Mouse (Mus musculus) intestine, embryonic 14.5 days (tissue): ENCODE measurements around the gene Emp3. TPM values are rescaled to one million over a fixed set of nuclear protein-coding genes. Genes with fewer than 3 reads are reported as not detected.

Source experiments
- ATAC-seq: fragments of 200-750 bp; cut with Nextera tagmentation; replicated peaks from 2 replicates; pipeline ENCODE4 v1.8.0; 2017; ENCODE audit warnings: low read depth, moderate number of reproducible peaks, moderate TSS enrichment, moderate library complexity; ENCODE audit not compliant: low FRiP score, low TSS enrichment
- DNase-seq: peaks from one replicate; pipeline ENCODE4 v3.0.0-alpha.2; 2018; ENCODE audit warnings: low spot score
- H3K27ac ChIP-seq: fragments of 300-500 bp; sonication (generic); 2 replicates; pipeline ENCODE4 v1.5.1; 2014; ENCODE audit warnings: low read depth, mild to moderate bottlenecking, control low read depth
- H3K27me3 ChIP-seq: fragments of 300-500 bp; sonication (generic); replicated peaks from 2 replicates; pipeline ENCODE4 v1.6.1; 2014; ENCODE audit warnings: low read length, control low read depth; ENCODE audit not compliant: control insufficient read depth, insufficient read depth
- H3K36me3 ChIP-seq: fragments of 300-500 bp; sonication (generic); 2 replicates; pipeline ENCODE4 v1.6.1; 2014; ENCODE audit warnings: low read length, control low read depth; ENCODE audit not compliant: control insufficient read depth, insufficient read depth
- H3K4me1 ChIP-seq: fragments of 300-500 bp; sonication (generic); replicated peaks from 2 replicates; pipeline ENCODE4 v1.6.1; 2014; ENCODE audit warnings: low read length, control low read depth, mixed read lengths; ENCODE audit not compliant: control insufficient read depth, insufficient read depth
- H3K4me2 ChIP-seq: fragments of 300-500 bp; sonication (generic); 2 replicates; pipeline ENCODE4 v1.6.1; 2014; ENCODE audit warnings: low read length
- H3K4me3 ChIP-seq: fragments of 300-500 bp; sonication (generic); 2 replicates; pipeline ENCODE4 v1.5.1; 2014; ENCODE audit warnings: low read depth, low read length, control low read depth, mixed read lengths
- H3K9ac ChIP-seq: fragments of 300-500 bp; sonication (generic); 2 replicates; pipeline ENCODE4 v1.6.1; 2014; ENCODE audit warnings: mild to moderate bottlenecking, low read length
- H3K9me3 ChIP-seq: fragments of 300-500 bp; sonication (generic); 2 replicates; pipeline ENCODE4 v1.6.1; 2016; ENCODE audit warnings: low read length, control low read depth; ENCODE audit not compliant: control insufficient read depth
- WGBS: fragments of 180-500 bp; shearing (Covaris S2); extraction: QIAGEN DNeasy Blood & Tissue Kit; methylation state at CpG from one replicate; pipeline ENCODE4 v1.1.7; 2014; 5-methylcytosine and 5-hydroxymethylcytosine counted together
- polyA plus RNA-seq: library from polyadenylated mRNA; unstranded; fragments of >200 nt; fragmentation: Nextera tagmentation; extraction: Ambion mirVana; gene quantifications from 2 replicates; pipeline ENCODE4 v1.2.1, GENCODE M21; 2014

The Emp3 gene
- polyA plus RNA-seq, 1 experiment from 2014 or later, result 204 TPM

GRCm38 (mm10) chr7:45919083-45919671 lies 2.0 kb downstream of the Emp3 start:
- Histone ChIP-seq H3K9ac (no peak overlapping the region), H3K4me3 (no peak overlapping the region), H3K36me3 (peaks cover 9% of the 10 kb centered on the region; the same call in 1 of the 2 replicates), H3K4me2 (peak overlapping the region; percentile 60), H3K4me1 (peaks cover 64% of the 10 kb centered on the region), H3K9me3 (no peaks in the 10 kb centered on the region), H3K27me3 (no peaks in the 10 kb centered on the region), H3K27ac (no peak overlapping the region)
- WGBS, result 74% methylated on average over 14 of the region's 14 CpGs
- no peak for ATAC-seq
- DNase-seq, result no peak

GRCm38 (mm10) chr7:45917926-45918325 lies 3.3 kb downstream of the Emp3 start:
- WGBS, result 87% methylated on average over 15 of the region's 15 CpGs
- Histone ChIP-seq H3K4me2 (0 out of 2 replicates have a peak overlapping the region, but pooled peaks have one; percentile 60), H3K4me1 (peaks cover 64% of the 10 kb centered on the region), H3K4me3 (no peak overlapping the region), H3K36me3 (peaks cover 9% of the 10 kb centered on the region; the same call in 1 of the 2 replicates), H3K27me3 (no peaks in the 10 kb centered on the region), H3K9me3 (no peaks in the 10 kb centered on the region), H3K27ac (peak overlapping the region; percentile 91; the same call in 1 of the 2 replicates), H3K9ac (no peak overlapping the region)
- ATAC-seq (no peak), DNase-seq (no peak)

GRCm38 (mm10) chr7:45917004-45917704 lies 4.0 kb downstream of the Emp3 start:
- Histone ChIP-seq H3K4me2 (peak overlapping the region; percentile 60), H3K4me3 (peak overlapping the region; percentile 30; the same call in 1 of the 2 replicates), H3K9me3 (no peaks in the 10 kb centered on the region), H3K27ac (peak overlapping the region; percentile 91), H3K36me3 (peaks cover 9% of the 10 kb centered on the region; the same call in 1 of the 2 replicates), H3K27me3 (no peaks in the 10 kb centered on the region), H3K9ac (peak overlapping the region; percentile 37), H3K4me1 (peaks cover 57% of the 10 kb centered on the region)
- DNase-seq (peak; percentile 63), ATAC-seq (peak; percentile 47)
- 11% methylated on average over 13 of the region's 13 CpGs for WGBS

- 33% methylated on average over 26 of the region's 26 CpGs for WGBS
- H3K27ac ChIP-seq, result peak overlapping the region; percentile 91
- H3K36me3 ChIP-seq, result peaks cover 9% of the 10 kb centered on the region; the same call in 1 of the 2 replicates
- peak; percentile 73 for ATAC-seq
- H3K9ac ChIP-seq, result peak overlapping the region; percentile 37
- H3K4me2 ChIP-seq, result peak overlapping the region; percentile 60
- peak overlapping the region; percentile 30 for H3K4me3 ChIP-seq
- no peaks in the 10 kb centered on the region for H3K9me3 ChIP-seq
- H3K27me3 ChIP-seq, result no peaks in the 10 kb centered on the region
- peak; percentile 81 for DNase-seq
- H3K4me1 ChIP-seq, result peaks cover 49% of the 10 kb centered on the region
These were observed 4.9 kb downstream of the Emp3 start for GRCm38 (mm10) chr7:45916056-45917003.

- DNase-seq (no peak), ATAC-seq (no peak)
- peaks cover 38% of the 10 kb centered on the region for H3K4me1 ChIP-seq
- WGBS, result 91% methylated on average over 5 of the region's 5 CpGs
- peaks cover 9% of the 10 kb centered on the region; the same call in 1 of the 2 replicates for H3K36me3 ChIP-seq
- H3K9me3 ChIP-seq, result no peaks in the 10 kb centered on the region
- no peak overlapping the region for H3K9ac ChIP-seq
- no peak overlapping the region for H3K4me3 ChIP-seq
- no peaks in the 10 kb centered on the region for H3K27me3 ChIP-seq
- H3K27ac ChIP-seq, result no peak overlapping the region
- H3K4me2 ChIP-seq, result no peak overlapping the region
These were observed 6.2 kb downstream of the Emp3 start for GRCm38 (mm10) chr7:45915011-45915410.

- Histone ChIP-seq H3K4me3 (no peak overlapping the region), H3K4me2 (no peak overlapping the region), H3K9ac (no peak overlapping the region), H3K27ac (no peak overlapping the region), H3K9me3 (no peaks in the 10 kb centered on the region), H3K27me3 (no peaks in the 10 kb centered on the region), H3K36me3 (peaks cover 14% of the 10 kb centered on the region), H3K4me1 (peaks cover 29% of the 10 kb centered on the region)
- no peak for DNase-seq
- ATAC-seq, result no peak
- WGBS, result 82% methylated on average over 6 of the region's 6 CpGs
These were observed 7.1 kb downstream of the Emp3 start for GRCm38 (mm10) chr7:45914067-45914466.

GRCm38 (mm10) chr7:45909145-45909544 lies 12.1 kb downstream of the Emp3 start:
- H3K36me3 ChIP-seq, result peaks cover 12% of the 10 kb centered on the region; the same call in 1 of the 2 replicates
- no peaks in the 10 kb centered on the region for H3K9me3 ChIP-seq
- no peak overlapping the region for H3K4me3 ChIP-seq
- no peaks in the 10 kb centered on the region for H3K27me3 ChIP-seq
- no peak overlapping the region for H3K27ac ChIP-seq
- H3K4me2 ChIP-seq, result no peak overlapping the region
- H3K4me1 ChIP-seq, result no peaks in the 10 kb centered on the region
- ATAC-seq (no peak), DNase-seq (no peak)
- WGBS, result 92% methylated on average over 16 of the region's 16 CpGs
- H3K9ac ChIP-seq, result no peak overlapping the region

- H3K9ac ChIP-seq, result no peak overlapping the region
- H3K27me3 ChIP-seq, result no peaks in the 10 kb centered on the region
- no peak overlapping the region for H3K4me2 ChIP-seq
- H3K36me3 ChIP-seq, result peaks cover 12% of the 10 kb centered on the region; the same call in 1 of the 2 replicates
- H3K4me1 ChIP-seq, result no peaks in the 10 kb centered on the region
- no peak for ATAC-seq
- H3K9me3 ChIP-seq, result no peaks in the 10 kb centered on the region
- no peak overlapping the region for H3K27ac ChIP-seq
- H3K4me3 ChIP-seq, result no peak overlapping the region
- DNase-seq, result no peak
These were observed 12.8 kb downstream of the Emp3 start for GRCm38 (mm10) chr7:45908384-45908783.
